Mouse (Mus musculus): ENCODE results near the gene Mindy2.
A peak's percentile ranks its signal among the peaks of the same experiment; 100 is the strongest.

Gene Mindy2

GRCm38 (mm10) chr9:70666811-70667210 is 9.8 kb upstream of the Mindy2 start:
- no peak for DNase-seq

DNA sequence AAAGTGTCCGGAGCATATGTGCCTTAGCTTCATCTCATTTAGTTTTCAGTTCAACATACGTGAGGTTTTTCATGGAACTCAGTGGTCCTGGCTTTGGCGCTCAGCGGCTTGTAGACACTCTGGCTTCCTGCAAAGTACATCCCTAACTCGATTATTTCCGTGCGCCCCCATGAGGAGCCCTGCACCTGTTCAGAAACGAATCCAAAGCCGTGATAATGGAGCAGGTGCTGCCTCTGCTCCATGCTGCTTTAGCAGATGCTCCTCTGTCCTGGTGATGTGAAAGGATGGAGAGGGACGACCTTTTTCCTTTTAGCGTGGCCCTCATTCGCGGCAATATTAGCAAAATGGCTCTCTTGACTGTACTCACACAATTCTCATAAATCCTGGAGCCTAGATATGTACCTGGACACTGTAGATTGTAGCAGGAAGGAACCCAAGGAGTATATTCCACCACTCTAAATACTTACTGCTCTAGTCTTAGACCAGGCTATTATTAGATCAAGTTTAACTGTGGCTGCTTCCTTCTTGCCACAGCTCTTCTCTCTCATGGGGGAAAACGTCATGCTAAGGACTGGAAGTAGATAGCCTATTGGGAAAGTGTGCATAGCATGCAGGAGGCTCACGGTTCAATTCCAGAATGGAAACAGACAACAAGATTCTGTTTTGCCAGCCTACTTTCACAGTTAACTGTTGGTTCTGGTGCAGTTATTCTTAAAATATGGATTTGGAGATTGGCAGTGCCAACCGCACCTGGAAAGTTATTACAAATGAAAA is 8.6 kb upstream of the Mindy2 start:
- DNase-seq: no peak

DNA sequence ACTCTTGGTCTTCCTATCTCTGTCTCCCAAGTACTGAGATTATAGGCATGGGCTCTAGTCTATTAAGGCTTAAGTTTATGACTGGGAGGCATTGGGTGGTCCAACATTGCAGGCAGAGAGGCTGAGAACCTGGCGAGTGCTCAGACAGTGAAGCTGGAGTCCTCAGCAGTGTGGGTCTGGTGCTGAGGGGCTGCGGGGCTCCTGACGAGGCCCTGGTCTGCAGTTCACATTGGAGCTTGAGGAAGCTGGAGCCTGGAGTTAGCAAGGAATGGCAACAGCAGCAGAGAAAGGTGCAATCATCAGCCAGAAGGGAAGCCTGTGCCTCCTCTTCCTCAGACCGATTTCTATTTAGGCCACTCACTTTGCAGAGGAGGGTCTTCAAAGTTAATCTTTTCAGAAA is 7.9 kb upstream of the Mindy2 start:
- no peak for DNase-seq

GRCm38 (mm10) chr9:70658266-70658665 is 1.3 kb upstream of the Mindy2 start:
- no peak for DNase-seq

DNA sequence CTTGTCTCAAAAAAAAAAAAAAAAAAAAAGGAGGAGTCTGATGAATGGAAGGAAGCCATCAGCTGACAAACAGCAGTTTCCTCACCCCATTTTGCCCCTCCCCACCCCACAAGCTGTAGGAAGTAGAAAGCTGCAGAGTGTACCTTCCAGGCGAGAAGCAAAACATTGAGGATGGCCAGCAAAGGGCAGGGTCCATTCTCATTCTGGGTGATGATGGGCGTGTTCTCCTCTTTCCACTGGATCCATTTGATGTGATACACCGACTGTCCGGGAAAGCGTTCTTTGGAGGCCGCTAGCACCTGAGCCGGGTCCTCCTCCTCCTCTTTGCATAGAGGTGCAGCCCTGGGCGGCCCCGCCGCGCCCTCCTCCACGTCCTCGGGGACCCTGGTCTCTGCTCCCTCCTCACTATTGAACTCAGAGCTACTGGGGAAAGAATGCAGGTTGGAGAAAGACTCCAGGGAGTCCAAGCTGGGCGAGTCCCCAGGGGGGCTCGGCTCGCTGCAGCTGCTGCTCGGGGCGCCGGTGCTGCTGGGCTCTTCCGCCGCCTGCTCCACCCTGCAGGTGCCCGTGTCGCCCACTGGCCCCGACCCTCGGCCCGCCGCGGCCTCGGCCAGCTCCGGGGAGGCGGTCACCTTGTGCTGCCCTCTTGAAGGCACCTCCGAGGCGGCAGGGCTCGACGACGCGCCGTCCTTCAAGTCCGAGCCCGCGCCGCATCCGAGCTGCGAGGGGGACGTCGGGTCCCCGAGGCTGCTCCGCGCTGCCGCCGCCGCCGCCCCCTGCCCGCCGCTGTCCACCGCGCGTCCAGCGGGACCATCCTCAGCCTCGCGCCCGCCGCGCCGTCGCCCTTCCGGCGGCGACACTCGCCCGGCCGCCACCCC is 605 bp downstream of the Mindy2 start, which contains the start of gene Gm10642:
Gene Gm10642, plus strand, starts transcription at position 122 of the 878 bp plus-strand sequence.
- peak; percentile 56 for DNase-seq

DNA sequence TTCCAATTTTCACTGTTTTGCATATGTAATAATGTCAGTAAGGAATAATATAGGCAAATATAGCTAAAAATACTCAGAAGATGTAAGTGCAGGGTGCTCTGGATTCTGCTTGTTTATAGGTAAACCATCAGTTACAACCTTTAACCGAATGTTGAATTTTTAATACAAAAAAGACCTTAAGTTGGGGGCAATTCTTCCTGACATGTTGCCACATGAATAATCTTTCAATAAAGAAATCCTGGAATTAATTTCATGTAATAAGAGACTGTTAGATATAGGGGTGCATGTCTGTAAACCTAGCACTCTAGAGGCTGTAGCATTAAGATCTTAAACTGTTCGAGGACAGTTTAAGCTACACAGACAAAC is 1.2 kb downstream of the Mindy2 start:
- no peak for DNase-seq

- DNase-seq: no peak
Measured at GRCm38 (mm10) chr9:70654496-70654895, 2.5 kb downstream of the Mindy2 start.

GRCm38 (mm10) chr9:70653875-70654274 is 3.1 kb downstream of the Mindy2 start:
- no peak for DNase-seq

GRCm38 (mm10) chr9:70652221-70652620 is 4.8 kb downstream of the Mindy2 start:
- no peak for DNase-seq

- no peak for DNase-seq
Measured at GRCm38 (mm10) chr9:70650994-70651393, 6.0 kb downstream of the Mindy2 start.

GRCm38 (mm10) chr9:70650260-70650659 is 6.7 kb downstream of the Mindy2 start:
- DNase-seq: no peak

DNA sequence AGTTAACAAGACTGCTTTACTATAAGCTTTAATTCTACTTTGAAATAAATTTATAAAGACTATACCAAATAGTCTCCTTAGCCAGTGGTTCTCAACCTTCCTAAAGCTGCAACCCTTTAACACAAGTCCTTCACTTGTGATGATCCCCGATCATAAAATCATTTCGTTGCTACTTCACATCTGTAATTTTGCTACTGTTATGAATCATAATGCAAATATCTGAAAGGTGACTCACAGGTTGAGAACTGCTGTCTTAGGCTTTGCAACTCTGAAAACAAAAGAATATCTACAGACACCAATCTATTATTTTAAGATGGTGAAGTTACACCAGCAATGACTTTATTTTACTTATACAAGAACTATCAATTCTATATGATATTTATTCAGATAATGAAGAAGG is 20.2 kb downstream of the Mindy2 start:
- DNase-seq: no peak

GRCm38 (mm10) chr9:70631665-70632064 is 25.3 kb downstream of the Mindy2 start:
- DNase-seq: no peak

DNA sequence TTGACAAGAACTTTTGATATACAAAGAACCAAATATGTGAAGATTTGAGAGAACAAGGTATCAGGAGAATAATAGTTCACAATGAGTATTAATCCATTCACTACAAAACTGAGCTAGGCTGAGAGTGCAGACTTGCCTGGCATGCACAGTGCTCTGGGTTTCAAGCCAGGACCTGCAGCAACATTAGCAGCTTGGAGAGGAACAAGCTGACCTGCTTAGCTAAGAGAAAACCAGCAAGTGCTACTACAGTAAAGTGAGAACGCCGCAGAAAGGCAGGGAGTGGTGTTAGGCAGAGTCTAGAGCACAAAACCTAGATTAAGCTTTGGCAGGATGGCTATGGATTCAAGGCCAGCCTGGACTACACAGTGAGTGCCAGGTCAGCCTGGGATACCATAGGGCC is 27.3 kb downstream of the Mindy2 start:
- DNase-seq: no peak

- no peak for DNase-seq
Measured at GRCm38 (mm10) chr9:70611026-70611673, 45.8 kb downstream of the Mindy2 start.

GRCm38 (mm10) chr9:70602186-70602845 is 54.7 kb downstream of the Mindy2 start:
- DNase-seq: no peak

GRCm38 (mm10) chr9:70598271-70598670 is 58.7 kb downstream of the Mindy2 start:
- DNase-seq: no peak

- DNase-seq: no peak
Measured at GRCm38 (mm10) chr9:70591486-70591885, 65.5 kb downstream of the Mindy2 start.

DNA sequence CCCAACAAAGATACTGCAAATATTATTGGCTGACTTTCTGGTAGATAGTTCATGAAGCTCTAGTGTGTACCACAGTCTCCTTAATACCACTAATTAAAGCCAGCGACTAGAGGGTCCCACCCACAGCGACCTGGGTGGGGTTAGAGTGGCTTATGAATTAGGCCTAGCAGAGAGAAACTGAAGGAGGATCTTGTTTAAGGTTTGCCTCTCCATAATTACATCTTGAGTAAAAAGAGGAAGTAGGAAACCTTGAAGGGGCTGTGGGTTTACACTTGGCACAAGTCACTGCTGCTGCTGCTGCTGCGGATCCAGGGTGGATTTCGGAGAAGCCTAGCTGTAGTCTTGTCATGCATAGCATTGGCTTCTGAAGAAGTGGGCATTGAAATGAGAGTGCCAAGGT is 66.2 kb downstream of the Mindy2 start:
- DNase-seq: no peak

DNA sequence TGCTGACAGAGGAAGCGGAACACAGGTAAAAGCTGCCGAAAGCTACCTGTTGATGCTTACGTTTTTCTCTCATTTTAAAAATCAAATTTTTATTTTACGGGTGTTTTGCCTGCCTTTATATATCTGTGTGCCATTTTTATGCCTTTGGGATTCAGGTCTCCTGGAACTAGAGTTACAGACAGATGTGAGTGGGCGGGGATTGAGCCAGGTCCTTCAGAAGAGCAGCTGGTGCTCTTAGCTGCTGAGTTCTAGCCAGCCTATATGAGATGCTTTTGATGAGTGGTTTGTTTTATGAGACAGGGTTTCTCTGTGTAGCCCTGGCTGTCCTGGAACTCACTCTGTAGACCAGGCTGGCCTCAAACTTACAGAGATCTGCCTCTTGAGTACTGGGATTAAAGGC is 69.8 kb downstream of the Mindy2 start:
- DNase-seq: no peak

- DNase-seq: no peak
Measured at GRCm38 (mm10) chr9:70585172-70585571, 71.8 kb downstream of the Mindy2 start.

- no peak for DNase-seq
Measured at GRCm38 (mm10) chr9:70584641-70585040, 72.3 kb downstream of the Mindy2 start.

- DNase-seq: no peak
Measured at GRCm38 (mm10) chr9:70580956-70581355, 76.0 kb downstream of the Mindy2 start.
